Mouse (Mus musculus) lung, postnatal 0 days (tissue): ENCODE results near the gene Amacr. TPM values are rescaled to one million over a fixed set of nuclear protein-coding genes. Genes with fewer than 3 reads are reported as not detected.

ENCODE experiments used
- ATAC-seq: fragments of 200-750 bp; cut with Nextera tagmentation; 2 replicates; pipeline ENCODE4 v1.8.0; 2017; ENCODE audit warnings: moderate library complexity
- DNase-seq: peaks from one replicate; pipeline ENCODE4 v3.0.0-alpha.2; 2016; ENCODE audit warnings: low spot score
- H3K27ac ChIP-seq: fragments of 300-500 bp; sonication (generic); 2 replicates; pipeline ENCODE4 v1.5.1; 2014; ENCODE audit warnings: antibody characterized with exemption, mild to moderate bottlenecking, low read length, mixed read lengths
- H3K27me3 ChIP-seq: fragments of 300-500 bp; sonication (generic); replicated peaks from 2 replicates; pipeline ENCODE4 v1.6.1; 2014; ENCODE audit warnings: low read length, mixed read lengths; ENCODE audit not compliant: insufficient read depth
- H3K36me3 ChIP-seq: fragments of 300-500 bp; sonication (generic); 2 replicates; pipeline ENCODE4 v1.6.1; 2014; ENCODE audit warnings: low read length, mixed read lengths; ENCODE audit not compliant: insufficient read depth
- H3K4me1 ChIP-seq: fragments of 300-500 bp; sonication (generic); 2 replicates; pipeline ENCODE4 v1.6.1; 2014; ENCODE audit warnings: antibody characterized with exemption, low read depth, low read length, mixed read lengths; ENCODE audit not compliant: insufficient read depth
- H3K4me2 ChIP-seq: fragments of 300-500 bp; sonication (generic); replicated peaks from 2 replicates; pipeline ENCODE4 v1.6.1; 2014; ENCODE audit warnings: low read depth, mild to moderate bottlenecking, low read length, moderate library complexity, mixed read lengths
- H3K4me3 ChIP-seq: fragments of 300-500 bp; sonication (generic); 2 replicates; pipeline ENCODE4 v1.5.1; 2014; ENCODE audit warnings: low read depth, low read length
- H3K9ac ChIP-seq: fragments of 300-500 bp; sonication (generic); replicated peaks from 2 replicates; pipeline ENCODE4 v1.6.1; 2014; ENCODE audit warnings: low read depth, mild to moderate bottlenecking
- H3K9me3 ChIP-seq: fragments of 300-500 bp; sonication (generic); 2 replicates; pipeline ENCODE4 v1.6.1; 2016; ENCODE audit warnings: low read length, mixed read lengths
- CTCF ChIP-seq: IDR thresholded peaks from 2 replicates; pipeline ENCODE4 v1.5.1; 2016; ENCODE audit warnings: antibody characterized with exemption, mild to moderate bottlenecking
- EP300 ChIP-seq: IDR thresholded peaks from 2 replicates; pipeline ENCODE4 v1.6.1; 2016; ENCODE audit warnings: antibody characterized with exemption, mild to moderate bottlenecking, control low read depth
- WGBS: fragments of 180-500 bp; shearing (Covaris S2); extraction: QIAGEN DNeasy Blood & Tissue Kit; methylation state at CpG from one replicate; pipeline ENCODE4 v1.1.7; 2014; 5-methylcytosine and 5-hydroxymethylcytosine counted together
- polyA plus RNA-seq: library from polyadenylated mRNA; unstranded; fragments of >200 nt; fragmentation: Nextera tagmentation; extraction: Ambion mirVana; gene quantifications from 2 replicates; pipeline ENCODE4 v1.2.1, GENCODE M21; 2015

The Amacr gene
- polyA plus RNA-seq, 1 experiment from 2014 or later: 11.0 TPM

GRCm38 (mm10) chr15:10951951-10952759 lies 29.4 kb upstream of the Amacr start, which contains the start of gene C1qtnf3:
TSS of gene C1qtnf3 (plus strand) at chr15:10952332.
- H3K27ac ChIP-seq: no peak within 1 kb of the TSS
- no peak within 1 kb of the TSS for H3K9ac ChIP-seq
- no peak within 1 kb of the TSS for H3K4me3 ChIP-seq
- no peaks in the 10 kb centered on the region for H3K9me3 ChIP-seq
- TF ChIP-seq EP300: no peak
- no peak for TF ChIP-seq CTCF
- ATAC-seq (no peak), DNase-seq (no peak)
- no peaks in the 10 kb centered on the region for H3K36me3 ChIP-seq
- WGBS: 68% methylated on average over 23 of the region's 23 CpGs
- H3K4me1 ChIP-seq: no peaks in the 10 kb centered on the region
- H3K4me2 ChIP-seq: no peak within 1 kb of the TSS
- no peaks in the 10 kb centered on the region for H3K27me3 ChIP-seq

- Histone ChIP-seq H3K9me3 (no peaks in the 10 kb centered on the region), H3K4me2 (no peak overlapping the region), H3K27ac (no peak overlapping the region), H3K4me1 (no peaks in the 10 kb centered on the region), H3K9ac (no peak overlapping the region), H3K36me3 (no peaks in the 10 kb centered on the region), H3K4me3 (no peak overlapping the region), H3K27me3 (no peaks in the 10 kb centered on the region)
- DNase-seq (peak; percentile 24), ATAC-seq (peak; percentile 50)
- 46% methylated on average over 4 of the region's 4 CpGs for WGBS
- TF ChIP-seq CTCF: no peak
- no peak for TF ChIP-seq EP300
These were observed 28.7 kb upstream of the Amacr start for GRCm38 (mm10) chr15:10952760-10953305.

DNA sequence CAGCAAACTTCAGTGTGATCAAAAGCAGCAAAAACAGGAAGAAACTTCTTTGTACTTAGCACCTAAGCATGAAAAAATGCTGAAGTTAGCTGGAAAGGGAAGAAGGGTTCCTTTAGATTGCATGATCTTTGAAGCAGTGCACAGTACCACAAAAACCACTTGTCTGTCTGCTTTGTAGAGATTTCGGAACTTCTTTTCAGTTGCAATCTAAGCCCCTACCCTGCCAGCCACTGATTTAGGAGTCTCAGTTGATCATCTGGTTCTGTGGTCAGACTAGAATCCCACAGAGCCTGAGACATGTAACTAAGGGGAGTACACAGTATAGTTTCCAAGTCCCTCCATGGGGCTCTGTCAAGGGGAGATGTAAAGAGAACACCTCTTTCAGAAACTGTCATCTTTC lies 28.1 kb upstream of the Amacr start:
- no peak overlapping the region for H3K27ac ChIP-seq
- H3K4me1 ChIP-seq: no peaks in the 10 kb centered on the region
- H3K36me3 ChIP-seq: no peaks in the 10 kb centered on the region
- H3K4me2 ChIP-seq: no peak overlapping the region
- no peak for TF ChIP-seq CTCF
- no peak for TF ChIP-seq EP300
- WGBS: 77% methylated on average over 1 of the region's 1 CpGs
- ATAC-seq (no peak), DNase-seq (no peak)
- H3K27me3 ChIP-seq: no peaks in the 10 kb centered on the region
- no peaks in the 10 kb centered on the region for H3K9me3 ChIP-seq
- H3K9ac ChIP-seq: no peak overlapping the region
- no peak overlapping the region for H3K4me3 ChIP-seq

DNA sequence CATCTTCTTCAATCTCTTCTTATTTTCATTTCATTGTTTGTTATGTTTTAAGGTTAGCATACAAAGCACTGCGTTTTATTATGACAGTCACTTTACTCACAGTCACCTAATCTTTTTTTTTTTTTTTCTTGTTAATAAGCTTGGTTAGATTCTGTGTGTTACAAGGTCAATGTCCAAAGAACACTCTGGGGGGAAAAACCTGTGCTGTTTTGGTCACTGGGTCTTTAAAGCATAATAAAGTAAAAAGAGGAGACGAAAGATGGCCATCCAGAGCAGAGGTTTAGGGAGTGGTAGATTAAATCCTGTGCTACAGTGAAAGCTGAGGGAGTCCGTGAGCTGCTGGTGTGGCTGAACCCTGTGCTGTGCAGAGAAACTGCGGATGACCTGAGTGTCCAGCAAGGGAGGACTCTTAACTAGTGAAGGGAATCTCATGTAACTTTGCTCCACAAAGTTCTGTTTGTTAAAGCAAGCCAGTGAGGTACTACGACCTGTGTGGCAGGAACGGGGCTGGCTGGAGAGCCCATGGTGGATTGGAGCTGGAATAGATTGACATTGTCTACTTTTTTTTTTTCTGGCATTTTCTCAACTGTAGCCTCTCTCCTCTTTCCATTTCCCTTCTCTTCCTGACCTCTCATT lies 27.1 kb upstream of the Amacr start:
- no peaks in the 10 kb centered on the region for H3K4me1 ChIP-seq
- H3K4me2 ChIP-seq: no peak overlapping the region
- no peak overlapping the region for H3K9ac ChIP-seq

GRCm38 (mm10) chr15:10955156-10955555 lies 26.4 kb upstream of the Amacr start:
- no peaks in the 10 kb centered on the region for H3K9me3 ChIP-seq
- no peak overlapping the region for H3K27ac ChIP-seq
- ATAC-seq: no peak
- H3K36me3 ChIP-seq: no peaks in the 10 kb centered on the region
- TF ChIP-seq EP300 (no peak), CTCF (no peak)
- no peak overlapping the region for H3K9ac ChIP-seq
- no peaks in the 10 kb centered on the region for H3K4me1 ChIP-seq
- WGBS: 42% methylated on average over 5 of the region's 5 CpGs
- H3K4me2 ChIP-seq: no peak overlapping the region
- H3K27me3 ChIP-seq: no peaks in the 10 kb centered on the region
- H3K4me3 ChIP-seq: no peak overlapping the region
- no peak for DNase-seq

More for the DNA sequence above, 27.1 kb upstream of the Amacr start:
- ATAC-seq (no peak), DNase-seq (no peak)
- no peaks in the 10 kb centered on the region for H3K36me3 ChIP-seq
- H3K27me3 ChIP-seq: no peaks in the 10 kb centered on the region
- TF ChIP-seq EP300 (no peak), CTCF (no peak)
- H3K9me3 ChIP-seq: no peaks in the 10 kb centered on the region
- no peak overlapping the region for H3K4me3 ChIP-seq
- no peak overlapping the region for H3K27ac ChIP-seq
- WGBS: 76% methylated on average over 6 of the region's 6 CpGs

- no peak for DNase-seq
- ATAC-seq: no peak
- Histone ChIP-seq H3K9ac (no peak overlapping the region), H3K4me3 (no peak overlapping the region), H3K4me1 (no peaks in the 10 kb centered on the region), H3K27ac (no peak overlapping the region), H3K4me2 (no peak overlapping the region), H3K36me3 (no peaks in the 10 kb centered on the region), H3K9me3 (no peaks in the 10 kb centered on the region), H3K27me3 (no peaks in the 10 kb centered on the region)
- WGBS: 61% methylated on average over 3 of the region's 3 CpGs
- no peak for TF ChIP-seq EP300
- TF ChIP-seq CTCF: no peak
These were observed 24.9 kb upstream of the Amacr start for GRCm38 (mm10) chr15:10956706-10957105.
